Mouse (Mus musculus) kidney, postnatal 0 days (tissue): ENCODE data around the gene Kcnk2. TPM values are rescaled to one million over a fixed set of nuclear protein-coding genes. Genes with fewer than 3 reads are reported as not detected.

Source experiments
- ATAC-seq: fragments of 200-750 bp; cut with Nextera tagmentation; replicated peaks from 2 replicates; pipeline ENCODE4 v1.8.0; 2017; ENCODE audit warnings: low read depth, moderate number of reproducible peaks, moderate TSS enrichment, moderate library complexity; ENCODE audit not compliant: low FRiP score
- DNase-seq: peaks from one replicate; pipeline ENCODE4 v3.0.0-alpha.2; 2016; ENCODE audit warnings: low spot score
- H3K27ac ChIP-seq: fragments of 300-500 bp; sonication (generic); 2 replicates; pipeline ENCODE4 v1.5.1; 2014; ENCODE audit warnings: mild to moderate bottlenecking
- H3K27me3 ChIP-seq: fragments of 300-500 bp; sonication (generic); 2 replicates; pipeline ENCODE4 v1.6.1; 2014; ENCODE audit warnings: low read length, mixed read lengths; ENCODE audit not compliant: insufficient read depth
- H3K36me3 ChIP-seq: fragments of 300-500 bp; sonication (generic); 2 replicates; pipeline ENCODE4 v1.6.1; 2014; ENCODE audit warnings: low read length, mixed read lengths; ENCODE audit not compliant: insufficient read depth
- H3K4me1 ChIP-seq: fragments of 300-500 bp; sonication (generic); replicated peaks from 2 replicates; pipeline ENCODE4 v1.6.1; 2014; ENCODE audit warnings: antibody characterized with exemption, low read length, mixed read lengths; ENCODE audit not compliant: insufficient read depth
- H3K4me2 ChIP-seq: fragments of 300-500 bp; sonication (generic); 2 replicates; pipeline ENCODE4 v1.6.1; 2014; ENCODE audit warnings: mild to moderate bottlenecking, low read length, moderate library complexity, mixed read lengths
- H3K4me3 ChIP-seq: fragments of 300-500 bp; sonication (generic); replicated peaks from 2 replicates; pipeline ENCODE4 v1.5.1; 2014; ENCODE audit warnings: low read depth, low read length
- H3K9ac ChIP-seq: fragments of 300-500 bp; sonication (generic); 2 replicates; pipeline ENCODE4 v1.6.1; 2014; ENCODE audit warnings: low read depth, low read length
- H3K9me3 ChIP-seq: fragments of 300-500 bp; sonication (generic); replicated peaks from 2 replicates; pipeline ENCODE4 v1.6.1; 2016; ENCODE audit warnings: low read length, inconsistent platforms, mixed read lengths
- CTCF ChIP-seq: IDR thresholded peaks from 2 replicates; pipeline ENCODE4 v1.5.1; 2016; ENCODE audit warnings: antibody characterized with exemption, low read depth, mild to moderate bottlenecking, moderate library complexity
- WGBS: fragments of 180-500 bp; shearing (Covaris S2); extraction: QIAGEN DNeasy Blood & Tissue Kit; methylation state at CpG from one replicate; pipeline ENCODE4 v1.1.7; 2014; 5-methylcytosine and 5-hydroxymethylcytosine counted together
- polyA plus RNA-seq: library from polyadenylated mRNA; unstranded; fragments of >200 nt; fragmentation: Nextera tagmentation; extraction: Ambion mirVana; gene quantifications from 2 replicates; pipeline ENCODE4 v1.2.1, GENCODE M21; 2015

Gene Kcnk2
- polyA plus RNA-seq, 1 experiment from 2014 or later: 2.3 TPM

GRCm38 (mm10) chr1:189209715-189210108 lies 192.4 kb downstream of the Kcnk2 start:
- ATAC-seq: no peak

GRCm38 (mm10) chr1:189209029-189209714 lies 192.9 kb downstream of the Kcnk2 start:
- H3K36me3 ChIP-seq: no peaks in the 10 kb centered on the region
- H3K4me2 ChIP-seq: no peak overlapping the region
- DNase-seq (no peak), ATAC-seq (no peak)
- H3K9me3 ChIP-seq: no peaks in the 10 kb centered on the region
- 88% methylated on average over 12 of the region's 12 CpGs for WGBS
- no peak for TF ChIP-seq CTCF
- H3K27me3 ChIP-seq: no peaks in the 10 kb centered on the region
- no peak overlapping the region for H3K9ac ChIP-seq
- H3K27ac ChIP-seq: no peak overlapping the region
- H3K4me3 ChIP-seq: no peak overlapping the region
- no peaks in the 10 kb centered on the region for H3K4me1 ChIP-seq

More at GRCm38 (mm10) chr1:189209715-189210108, 192.4 kb downstream of the Kcnk2 start:
- Histone ChIP-seq H3K27me3 (no peaks in the 10 kb centered on the region), H3K9me3 (no peaks in the 10 kb centered on the region), H3K36me3 (no peaks in the 10 kb centered on the region), H3K4me3 (no peak overlapping the region), H3K4me2 (no peak overlapping the region), H3K27ac (no peak overlapping the region), H3K4me1 (no peaks in the 10 kb centered on the region), H3K9ac (no peak overlapping the region)
- WGBS: 79% methylated on average over 17 of the region's 17 CpGs
- no peak for DNase-seq
- TF ChIP-seq CTCF: no peak

GRCm38 (mm10) chr1:189208605-189209004 lies 193.5 kb downstream of the Kcnk2 start:
- Histone ChIP-seq H3K36me3 (no peaks in the 10 kb centered on the region), H3K9ac (no peak overlapping the region), H3K9me3 (no peaks in the 10 kb centered on the region), H3K4me3 (no peak overlapping the region), H3K4me1 (no peaks in the 10 kb centered on the region), H3K4me2 (no peak overlapping the region), H3K27ac (no peak overlapping the region), H3K27me3 (no peaks in the 10 kb centered on the region)
- DNase-seq: no peak
- 91% methylated on average over 9 of the region's 9 CpGs for WGBS
- no peak for TF ChIP-seq CTCF
- no peak for ATAC-seq

DNA sequence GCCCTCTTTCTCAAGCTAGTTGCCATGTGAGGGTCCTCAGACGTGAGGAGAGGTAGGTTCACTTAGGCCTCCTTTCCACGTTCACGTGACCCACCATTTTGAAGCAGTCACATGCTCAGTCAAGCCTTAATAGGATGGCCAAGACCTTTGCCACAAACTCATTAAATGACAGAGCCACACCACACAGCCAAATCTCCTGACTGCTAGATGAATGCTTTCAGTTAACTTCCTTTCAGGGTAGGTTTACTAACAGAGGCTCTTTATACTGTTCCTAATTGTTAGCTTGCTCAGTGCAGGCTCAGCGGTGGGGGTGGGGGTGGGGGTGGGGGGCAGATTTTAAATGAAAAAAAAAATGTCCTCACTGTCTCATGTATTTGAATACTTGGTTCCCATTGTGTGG lies 206.3 kb downstream of the Kcnk2 start:
- Histone ChIP-seq H3K36me3 (no peaks in the 10 kb centered on the region), H3K4me3 (no peak overlapping the region), H3K27ac (no peak overlapping the region), H3K4me2 (no peak overlapping the region), H3K27me3 (no peaks in the 10 kb centered on the region), H3K4me1 (no peaks in the 10 kb centered on the region), H3K9me3 (no peaks in the 10 kb centered on the region), H3K9ac (no peak overlapping the region)
- ATAC-seq (no peak), DNase-seq (no peak)
- 71% methylated on average over 4 of the region's 4 CpGs for WGBS
- TF ChIP-seq CTCF: no peak

DNA sequence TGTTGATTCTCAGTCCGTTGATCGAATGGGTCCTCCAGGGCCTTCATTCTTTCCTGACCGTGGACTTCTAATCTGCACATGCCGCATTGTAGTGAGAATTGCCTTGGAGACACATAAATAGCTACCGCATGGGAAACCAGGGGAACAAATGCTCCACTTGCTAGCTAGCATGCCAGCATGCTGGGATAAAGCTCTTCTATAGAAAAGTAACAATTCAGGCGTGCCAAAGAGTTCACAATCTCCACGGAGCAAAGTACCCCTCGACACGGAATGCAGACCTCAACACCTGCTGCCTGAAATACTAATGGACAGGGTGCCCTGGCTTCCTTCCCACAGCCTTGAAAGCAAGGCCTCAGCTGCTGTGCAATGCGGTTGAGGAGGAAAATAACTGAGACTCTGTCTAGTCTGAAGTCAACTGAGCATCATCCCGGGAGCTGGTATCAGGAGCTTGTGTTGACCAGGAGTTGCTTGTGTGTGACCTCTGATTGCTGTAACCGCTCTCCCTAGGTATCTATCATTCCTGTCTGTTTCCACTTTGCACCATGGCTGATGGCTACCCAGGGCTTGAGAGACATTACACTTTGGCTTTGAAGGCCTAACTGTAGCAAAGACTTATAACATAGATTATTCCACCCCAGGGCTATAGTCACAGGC lies 214.2 kb downstream of the Kcnk2 start:
- Histone ChIP-seq H3K9me3 (no peaks in the 10 kb centered on the region), H3K4me1 (no peaks in the 10 kb centered on the region), H3K4me2 (no peak overlapping the region), H3K36me3 (no peaks in the 10 kb centered on the region), H3K27me3 (no peaks in the 10 kb centered on the region), H3K27ac (no peak overlapping the region), H3K9ac (no peak overlapping the region), H3K4me3 (no peak overlapping the region)
- DNase-seq (no peak), ATAC-seq (no peak)
- 83% methylated on average over 12 of the region's 12 CpGs for WGBS
- no peak for TF ChIP-seq CTCF

GRCm38 (mm10) chr1:189185206-189185750 lies 216.8 kb downstream of the Kcnk2 start:
- no peak overlapping the region for H3K9ac ChIP-seq
- no peaks in the 10 kb centered on the region for H3K27me3 ChIP-seq
- H3K4me1 ChIP-seq: no peaks in the 10 kb centered on the region
- no peaks in the 10 kb centered on the region for H3K36me3 ChIP-seq
- TF ChIP-seq CTCF: no peak
- no peak for ATAC-seq
- no peak overlapping the region for H3K4me3 ChIP-seq
- DNase-seq: peak; percentile 31
- H3K27ac ChIP-seq: no peak overlapping the region
- 39% methylated on average over 7 of the region's 7 CpGs for WGBS
- no peak overlapping the region for H3K4me2 ChIP-seq
- no peaks in the 10 kb centered on the region for H3K9me3 ChIP-seq
